Mouse (Mus musculus) gastrocnemius, postnatal 4 days (tissue): ENCODE measurements at regions not wholly inside any gene's neighbourhood (a gene's known extent, or its start where the extent isn't known, plus 50 kb on each side); places are given as distances from the start of the nearest gene placed in this dataset.
A peak's percentile ranks its signal among the peaks of the same experiment; 100 is the strongest.

Experiments
- DNase-seq, 2 experiments: peaks; one replicate each; pipeline ENCODE4 v3.0.0; 2021 to 2022; ENCODE audit warnings: low spot score in 2 of 2, mixed read lengths in 2 of 2

DNA sequence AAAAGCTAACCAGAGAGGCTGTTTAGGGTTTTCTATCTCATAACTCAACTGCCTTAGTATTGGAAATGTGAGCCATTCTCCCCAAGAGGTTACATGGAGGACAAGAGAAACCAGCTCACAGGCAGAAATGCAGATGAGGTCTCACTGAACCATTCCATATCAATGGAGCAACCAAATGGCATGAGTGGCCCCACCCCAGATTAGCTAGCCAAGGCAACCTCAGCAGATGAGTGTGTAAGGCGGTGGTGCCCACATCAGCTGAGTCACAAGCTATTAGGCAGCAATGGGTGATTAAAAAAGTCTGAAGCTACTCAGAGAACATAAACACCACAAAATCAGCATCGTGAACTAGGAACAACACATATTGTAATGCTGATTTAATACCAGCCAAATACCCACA is 133.2 kb downstream of the Lpin1 start:
- no peak for DNase-seq

GRCm38 (mm10) chr12:16474361-16475080 is 136.2 kb downstream of the Lpin1 start:
- no peak for DNase-seq

DNA sequence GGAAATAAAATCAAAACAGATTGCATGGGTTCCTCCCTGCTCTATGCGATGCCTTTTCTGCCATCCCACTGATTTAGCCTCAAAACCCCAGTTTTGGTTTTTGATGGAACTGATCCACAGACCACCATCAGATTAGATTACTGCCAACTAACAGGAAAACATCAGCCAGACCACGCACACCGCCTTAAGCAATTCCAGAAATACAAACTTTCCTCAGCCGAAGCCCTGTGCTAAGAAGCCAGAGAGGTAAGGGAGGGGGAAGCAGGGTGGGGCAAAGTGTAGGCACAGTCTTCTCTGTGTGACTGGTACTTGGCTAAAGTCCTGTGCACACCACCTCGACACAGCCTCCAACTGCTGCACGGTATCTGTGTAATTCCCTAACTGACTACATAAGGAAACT is 153.3 kb downstream of the Lpin1 start:
- DNase-seq: no peak

- DNase-seq: no peak
Measured at GRCm38 (mm10) chr12:16450771-16451435, 159.9 kb downstream of the Lpin1 start.

GRCm38 (mm10) chr12:16438717-16439116 is 172.0 kb downstream of the Lpin1 start:
- no peak for DNase-seq

- no peak for DNase-seq
Measured at GRCm38 (mm10) chr12:16436961-16437360, 173.8 kb downstream of the Lpin1 start.

DNA sequence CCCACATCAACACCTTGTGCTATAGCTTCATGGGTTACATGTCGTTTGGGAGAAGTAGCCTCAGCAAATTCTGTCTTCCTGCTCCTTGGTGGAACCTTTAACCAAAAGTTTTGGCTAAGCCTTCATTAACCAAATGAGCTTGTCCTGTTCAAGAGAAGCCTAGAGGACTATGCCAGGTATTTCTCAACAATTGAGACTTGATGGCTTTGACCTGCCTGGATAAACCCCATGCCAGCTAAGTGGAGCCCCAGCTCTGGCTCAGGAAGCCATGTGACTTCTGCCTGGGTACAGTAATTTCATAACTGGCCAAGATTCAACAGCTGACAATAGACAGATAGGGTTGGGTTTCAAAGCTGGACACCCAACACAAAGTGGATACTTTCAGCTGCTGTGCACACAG is 174.5 kb downstream of the Lpin1 start:
- DNase-seq: no peak

- DNase-seq: no peak
Measured at GRCm38 (mm10) chr12:16434739-16435138, 176.0 kb downstream of the Lpin1 start.

DNA sequence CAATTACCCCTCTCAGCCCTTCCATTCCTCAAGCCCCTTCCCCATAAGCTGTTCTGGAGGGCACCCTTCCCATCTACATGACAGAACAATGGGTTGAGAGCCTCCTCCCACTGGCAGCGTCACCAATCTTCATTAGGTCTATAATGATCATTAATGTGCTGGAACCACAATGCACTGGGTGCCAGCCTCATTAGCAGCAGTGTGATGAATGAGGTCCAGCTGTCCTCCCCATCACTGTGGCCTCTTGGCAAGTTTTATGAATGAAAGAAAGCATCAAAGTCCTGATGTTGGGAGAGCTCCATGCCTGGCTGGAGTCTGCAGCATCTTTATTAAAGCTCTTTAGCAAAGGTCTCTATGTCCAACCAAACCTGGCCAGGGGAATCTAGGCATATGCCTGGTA is 176.5 kb downstream of the Lpin1 start:
- DNase-seq: no peak

- DNase-seq: no peak
Measured at GRCm38 (mm10) chr12:16425980-16426379, 184.8 kb downstream of the Lpin1 start.

- DNase-seq: no peak
Measured at GRCm38 (mm10) chr12:16424526-16424925, 186.2 kb downstream of the Lpin1 start.

DNA sequence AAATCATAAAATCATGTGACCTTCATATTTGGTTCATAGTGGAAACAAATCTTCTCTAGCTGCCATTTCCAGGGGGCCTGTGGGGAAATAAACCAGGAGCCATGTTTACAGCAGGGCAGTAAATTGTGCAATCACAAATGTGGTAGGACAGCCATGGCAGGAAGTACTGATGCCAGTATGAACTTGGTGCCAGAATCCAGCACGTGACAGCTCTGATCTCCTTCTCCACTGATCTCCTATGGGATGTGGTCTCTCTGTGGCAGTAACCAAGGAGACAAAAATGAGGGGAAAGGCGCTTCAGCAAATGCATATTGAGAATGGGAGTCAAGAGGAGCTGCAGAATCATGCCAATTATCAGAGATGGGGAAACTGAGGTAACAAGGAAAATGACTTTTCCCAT is 215.0 kb downstream of the Lpin1 start:
- no peak for DNase-seq

DNA sequence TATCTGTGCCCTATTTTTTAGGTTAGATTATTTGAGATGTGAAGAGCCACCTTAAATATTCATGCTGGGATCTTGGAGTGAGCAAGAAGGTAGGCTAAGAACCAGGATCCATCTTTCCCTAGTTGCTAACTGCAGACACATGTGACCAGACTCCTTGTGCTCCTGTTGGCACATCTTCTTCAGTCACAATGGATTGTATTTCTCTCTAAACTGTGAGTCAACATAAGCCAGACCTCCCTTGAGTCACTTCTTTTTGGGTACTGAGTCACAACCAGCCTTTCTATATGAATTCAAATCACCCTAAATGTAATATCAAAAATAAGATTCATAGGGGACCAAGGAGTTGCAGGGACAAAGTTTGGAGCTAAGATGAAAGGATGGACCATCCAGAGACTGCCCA is 217.9 kb downstream of the Lpin1 start:
- DNase-seq: no peak

- peak in 1 of 2 experiments; percentile 27 for DNase-seq
Measured at GRCm38 (mm10) chr12:16391630-16392269, 219.0 kb downstream of the Lpin1 start.

GRCm38 (mm10) chr12:16391163-16391562 is 219.6 kb downstream of the Lpin1 start:
- no peak for DNase-seq

- no peak for DNase-seq
Measured at GRCm38 (mm10) chr12:16387035-16387434, 223.7 kb downstream of the Lpin1 start.

DNA sequence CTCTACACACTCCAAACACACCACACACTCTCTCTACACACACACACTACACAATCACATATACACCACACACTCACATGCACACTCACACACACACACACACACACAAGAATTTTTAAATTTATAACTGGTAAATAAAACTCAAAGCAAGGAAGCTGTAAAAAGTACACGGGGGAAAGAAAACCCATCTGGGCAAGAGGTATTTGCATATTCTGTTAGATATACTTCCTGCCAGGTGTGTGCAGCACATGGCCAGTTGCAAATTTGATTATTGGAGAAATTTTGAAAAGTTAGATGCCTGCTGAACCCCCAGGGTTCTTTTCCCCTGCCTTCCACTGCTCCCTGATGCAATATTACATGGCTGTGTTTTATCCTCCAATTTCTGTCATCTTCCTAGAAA is 226.4 kb downstream of the Lpin1 start:
- DNase-seq: no peak

GRCm38 (mm10) chr12:16383499-16383935 is 227.2 kb downstream of the Lpin1 start:
- DNase-seq: no peak

DNA sequence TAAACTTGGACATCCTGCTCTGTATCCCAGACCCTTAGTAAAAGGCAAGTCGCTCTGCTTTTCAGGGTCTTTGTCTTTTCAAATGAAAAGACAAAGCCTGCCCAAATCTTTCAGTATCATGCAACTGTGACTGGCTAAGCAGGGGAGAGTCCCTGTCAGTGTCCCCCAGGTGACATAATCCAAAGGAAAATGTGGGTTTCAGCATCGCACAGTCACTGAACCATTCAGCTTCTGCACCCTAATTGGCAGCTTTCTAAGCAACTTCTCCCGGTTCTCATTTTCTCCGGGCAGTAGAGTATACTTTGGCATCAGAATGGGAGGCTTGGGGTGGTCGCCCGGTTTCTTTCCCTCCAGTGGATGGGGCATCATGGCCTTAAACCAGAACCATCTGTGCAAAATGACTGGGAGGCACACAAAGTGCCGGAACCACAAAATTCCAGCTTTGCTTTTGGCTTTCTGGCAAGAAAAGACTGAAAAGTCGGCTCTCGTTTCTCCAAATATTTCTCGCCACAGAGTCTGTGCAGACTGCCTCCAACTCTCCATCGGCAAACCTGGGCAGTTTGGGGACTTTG is 228.3 kb downstream of the Lpin1 start:
- no peak for DNase-seq

DNA sequence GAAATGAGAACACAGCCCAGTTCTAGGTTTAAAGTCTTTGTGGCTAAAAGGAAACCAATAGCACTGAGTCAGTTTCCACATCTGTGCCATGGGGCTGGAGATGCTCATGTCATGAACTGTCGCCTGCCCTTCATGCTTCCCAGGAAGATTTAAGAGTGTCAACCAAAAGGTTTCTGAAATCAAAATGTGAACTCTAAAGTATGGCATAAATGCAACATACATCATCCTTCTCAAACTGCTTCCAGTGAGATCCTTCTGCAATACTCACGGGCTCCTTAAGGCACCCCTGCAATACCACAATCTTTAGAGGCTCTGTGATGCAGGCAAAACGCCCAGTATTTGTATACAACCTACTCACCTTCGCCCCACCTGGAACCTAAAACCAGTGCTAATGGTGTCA is 229.7 kb downstream of the Lpin1 start:
- no peak for DNase-seq

- no peak for DNase-seq
Measured at GRCm38 (mm10) chr12:16380346-16380745, 230.4 kb downstream of the Lpin1 start.

DNA sequence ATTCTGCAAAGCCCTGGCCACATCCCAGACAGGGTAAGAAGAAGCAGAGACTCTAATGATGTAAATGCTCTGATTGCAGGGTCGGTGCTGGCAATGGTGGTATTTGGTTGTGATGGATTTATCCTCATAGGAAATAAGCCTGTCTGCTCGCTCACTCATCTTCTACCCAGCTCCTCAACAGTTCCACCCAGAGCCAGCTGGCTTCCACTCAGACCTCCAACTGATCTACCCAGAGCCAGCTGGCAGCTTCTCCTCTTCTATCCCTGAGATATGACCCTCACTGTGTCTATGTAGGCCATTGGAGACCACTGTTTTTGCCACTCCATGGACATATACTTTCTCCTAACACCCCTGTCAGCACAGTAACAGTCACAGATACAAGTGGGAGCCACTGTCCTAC is 231.4 kb downstream of the Lpin1 start:
- peak in 1 of 2 experiments; percentile 18 for DNase-seq
